Mouse (Mus musculus) thymus, adult 2 months (tissue): ENCODE measurements around the gene Aff3.

ENCODE experiments used
- CTCF ChIP-seq: fragments of 200-500 bp; IDR thresholded peaks from 2 replicates; pipeline ENCODE4 v1.5.1; 2012; ENCODE audit warnings: mild to moderate bottlenecking, control low read depth, low read length, moderate library complexity, borderline replicate concordance; ENCODE audit not compliant: control insufficient read depth, poor library complexity, insufficient read depth; ENCODE audit errors: extremely low read depth
- POLR2A ChIP-seq: fragments of 200-500 bp; IDR thresholded peaks from 2 replicates; pipeline ENCODE4 v1.6.1; 2012; ENCODE audit warnings: mild to moderate bottlenecking, low read length, control low read depth, moderate library complexity; ENCODE audit not compliant: control insufficient read depth, poor library complexity, insufficient read depth; ENCODE audit errors: extremely low read depth

GRCm38 (mm10) chr1:38217098-38217497 is 447.7 kb downstream of the Aff3 start:
- no peak for TF ChIP-seq CTCF
- no peak for TF ChIP-seq POLR2A
